20 mouse cellular contexts compared by ENCODE assay signal in the genomic region with DNA sequence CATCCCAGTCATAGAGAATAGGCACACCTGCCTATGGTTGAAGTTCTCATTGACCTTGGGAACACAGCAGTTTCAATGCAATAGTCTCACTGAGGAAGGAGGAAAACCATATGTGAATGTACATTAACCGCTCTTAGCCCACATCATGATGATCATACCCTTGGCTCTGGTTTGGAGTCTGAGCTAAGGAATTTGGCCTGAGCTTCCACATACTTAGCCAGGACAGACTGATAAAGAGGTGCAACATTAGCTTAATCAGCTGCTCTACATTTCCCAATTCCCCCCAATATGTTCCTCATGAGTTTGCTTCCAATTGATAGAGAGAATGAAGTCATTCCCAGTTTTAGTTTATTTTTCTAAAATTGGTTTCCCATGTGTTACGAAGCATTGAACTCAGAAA.
"Had no signal": no experiment of that assay in that cellular context is flagged by ENCODE, and none has a peak within 500 bp of the region (broad histone marks: within the 10 kb centered on the region; RNA-seq: fewer than 3 reads in every experiment).

No protein-coding gene starts in this region.

- H3K36me3 ChIP-seq: intestine, embryonic 15.5 days; kidney, embryonic 15.5 days; liver, embryonic 13.5 days; midbrain, embryonic 10.5 days; midbrain, embryonic 13.5 days; neural tube, embryonic 13.5 days; stomach, embryonic 15.5 days had no signal

- H3K4me2 ChIP-seq: intestine, embryonic 15.5 days; kidney, embryonic 15.5 days; liver, embryonic 13.5 days; midbrain, embryonic 13.5 days; neural tube, embryonic 13.5 days; stomach, embryonic 15.5 days had no signal

- H3K4me1 ChIP-seq: intestine, embryonic 15.5 days; kidney, embryonic 15.5 days; liver, embryonic 13.5 days; megakaryocyte, embryonic 14.5 days; midbrain, embryonic 10.5 days; midbrain, embryonic 13.5 days; neural tube, embryonic 13.5 days; stomach, embryonic 15.5 days had no signal

- H3K4me3 ChIP-seq: intestine, embryonic 15.5 days; kidney, embryonic 15.5 days; left cerebral cortex, adult 2 months; liver, embryonic 13.5 days; megakaryocyte, embryonic 14.5 days; midbrain, embryonic 10.5 days; midbrain, embryonic 13.5 days; myocyte; neural tube, embryonic 13.5 days; stomach, embryonic 15.5 days had no signal

- DNase-seq: kidney, adult 11 months; kidney, adult 8-10 months; kidney, postnatal 10 days; kidney, postnatal 36 days; layer of hippocampus, postnatal 36 days; liver, embryonic 13.5 days; retina, postnatal 1 day; right cerebral cortex, postnatal 25 days; spleen, adult 18-20 months; thymus, postnatal 25 days had no signal

- H3K27me3 ChIP-seq: intestine, embryonic 15.5 days; kidney, embryonic 15.5 days; liver, embryonic 13.5 days; megakaryocyte, embryonic 14.5 days; midbrain, embryonic 13.5 days; neural tube, embryonic 13.5 days; stomach, embryonic 15.5 days had no signal

- H3K27ac ChIP-seq: intestine, embryonic 15.5 days; kidney, embryonic 15.5 days; left cerebral cortex, adult 2 months; liver, embryonic 13.5 days; midbrain, embryonic 10.5 days; midbrain, embryonic 13.5 days; neural tube, embryonic 13.5 days; stomach, embryonic 15.5 days had no signal

- H3K9ac ChIP-seq: intestine, embryonic 15.5 days; kidney, embryonic 15.5 days; liver, embryonic 13.5 days; midbrain, embryonic 13.5 days; neural tube, embryonic 13.5 days; stomach, embryonic 15.5 days had no signal

- H3K9me3 ChIP-seq: intestine, embryonic 15.5 days; kidney, embryonic 15.5 days; liver, embryonic 13.5 days; megakaryocyte, embryonic 14.5 days; midbrain, embryonic 10.5 days; midbrain, embryonic 13.5 days; neural tube, embryonic 13.5 days; stomach, embryonic 15.5 days had no signal

- ATAC-seq: intestine, embryonic 15.5 days; midbrain, embryonic 13.5 days; midbrain, embryonic 16.5 days had no signal
